Mouse (Mus musculus) ovary, postnatal 14 days (tissue): Measurements from ENCODE around the gene Trmt1.

Source experiments
- DNase-seq: peaks from one replicate; pipeline ENCODE4 v3.0.0; 2022; ENCODE audit warnings: low spot score

Gene Trmt1

DNA sequence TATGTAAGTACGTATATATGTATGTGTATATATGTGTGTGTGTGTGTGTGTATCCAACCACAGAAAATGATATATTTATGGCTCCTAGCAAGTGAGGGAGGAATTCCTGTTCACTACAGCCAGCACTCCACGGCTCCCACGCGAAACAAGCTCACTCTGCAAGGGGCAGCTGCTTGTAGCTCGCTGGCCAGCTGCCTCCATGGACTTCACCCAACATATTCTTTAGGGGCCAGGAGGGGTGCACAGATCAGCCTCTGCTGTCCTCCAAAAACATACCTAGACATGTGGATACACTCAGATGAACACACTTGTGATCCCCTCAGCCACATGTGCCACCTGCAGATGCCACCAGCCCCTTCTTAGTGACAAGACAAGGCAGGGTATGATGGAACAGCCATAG, 46.4 kb downstream of the Trmt1 start:
- DNase-seq, result no peak

DNA sequence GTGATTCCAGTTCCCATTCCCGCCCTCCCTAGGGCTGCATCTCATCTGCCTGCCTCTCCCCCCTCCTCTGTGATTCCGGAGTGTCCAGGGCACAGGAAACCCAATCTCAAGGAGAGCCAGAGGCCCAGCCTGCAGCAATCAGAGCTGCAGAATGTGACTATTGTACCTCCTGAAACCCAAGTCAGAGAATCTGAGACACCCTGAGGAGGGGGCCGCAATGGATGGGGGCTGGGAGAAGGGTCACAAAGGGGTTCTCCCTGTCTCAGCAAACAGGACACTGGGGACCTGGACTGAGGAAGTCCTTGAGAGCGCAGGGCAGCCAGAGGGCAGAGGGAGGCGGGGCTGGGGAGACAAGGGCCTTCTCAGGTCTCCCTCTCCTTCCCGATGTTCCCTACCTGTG, 46.9 kb downstream of the Trmt1 start:
- no peak for DNase-seq

DNA sequence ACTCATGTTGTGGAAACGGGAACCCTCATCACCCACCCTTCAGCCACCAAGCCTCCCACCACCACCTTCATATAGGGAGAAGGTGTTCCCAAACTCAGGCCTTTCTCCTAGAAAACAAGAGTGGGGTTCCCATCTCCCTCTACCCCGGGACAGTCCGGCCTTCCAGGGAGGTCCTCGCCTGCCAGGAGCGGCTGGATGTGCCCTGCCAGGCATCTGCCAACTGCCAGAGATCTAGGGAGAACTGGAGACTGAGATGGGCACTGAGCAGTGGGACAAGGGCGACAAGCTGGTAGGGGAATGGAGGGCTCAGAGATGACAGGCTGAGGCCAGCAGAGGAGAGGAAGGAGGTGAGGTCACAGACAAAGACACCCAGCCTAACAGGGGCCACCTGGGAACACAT, 47.9 kb downstream of the Trmt1 start:
- DNase-seq, result no peak

DNA sequence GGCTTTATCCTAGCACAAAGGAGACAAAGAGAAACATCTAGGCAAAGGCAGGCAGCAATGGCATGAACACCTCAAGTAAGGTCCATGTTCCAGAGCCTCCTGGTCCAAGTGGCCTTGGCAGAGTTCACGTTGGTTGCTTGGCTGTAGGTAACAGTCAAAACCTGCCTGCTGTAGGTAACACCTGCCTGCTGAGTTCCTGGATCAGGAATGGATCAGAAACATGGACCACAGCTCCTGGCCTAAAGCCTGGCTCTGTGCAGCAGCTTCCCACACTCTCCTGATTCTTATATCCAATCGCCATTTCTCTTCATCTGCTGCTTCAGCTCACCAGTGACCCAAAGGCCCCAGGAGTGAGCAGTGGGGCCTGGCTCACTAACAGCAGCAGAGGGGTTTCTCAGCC, 48.6 kb downstream of the Trmt1 start:
- no peak for DNase-seq

DNA sequence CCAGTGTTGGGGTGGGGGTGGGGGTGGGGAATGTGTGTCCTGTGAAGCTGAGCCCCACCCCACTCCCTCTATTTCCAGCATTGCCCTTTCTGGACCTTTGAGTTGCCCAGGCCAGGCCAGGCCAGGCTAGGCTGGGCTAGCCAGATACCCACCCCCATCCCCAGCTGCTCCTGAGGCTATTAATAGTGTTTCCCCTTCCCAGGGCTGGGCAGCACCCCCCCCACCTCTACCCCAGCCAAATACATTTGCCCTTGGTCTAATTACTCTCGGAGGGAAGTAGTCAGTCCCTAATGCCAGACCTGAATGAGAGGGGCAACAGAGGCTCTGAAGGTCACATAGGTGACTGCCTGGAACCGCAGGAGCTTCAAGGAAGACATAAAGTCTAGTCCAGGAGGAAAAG, 49.5 kb downstream of the Trmt1 start:
- DNase-seq, result no peak

DNA sequence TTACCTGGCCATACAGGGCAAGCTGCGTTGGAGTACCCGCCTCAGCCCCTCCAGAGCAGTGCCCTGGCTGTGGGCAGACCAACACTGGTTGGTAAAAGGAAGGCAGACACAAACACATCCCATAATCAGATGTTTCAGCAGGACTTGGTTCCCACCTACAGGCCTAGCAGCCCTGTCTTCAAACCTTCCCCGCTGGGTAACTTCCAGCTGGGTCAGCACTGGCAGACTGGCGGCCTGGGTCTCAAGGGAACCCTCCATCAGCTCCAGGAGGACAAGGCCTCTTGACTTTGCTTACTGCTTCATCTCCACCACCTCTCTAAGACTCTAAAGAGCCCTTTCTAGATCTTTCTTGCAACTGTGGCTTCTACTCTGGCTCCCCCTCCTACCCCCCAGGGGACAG, 50.4 kb downstream of the Trmt1 start:
- DNase-seq, result no peak

DNA sequence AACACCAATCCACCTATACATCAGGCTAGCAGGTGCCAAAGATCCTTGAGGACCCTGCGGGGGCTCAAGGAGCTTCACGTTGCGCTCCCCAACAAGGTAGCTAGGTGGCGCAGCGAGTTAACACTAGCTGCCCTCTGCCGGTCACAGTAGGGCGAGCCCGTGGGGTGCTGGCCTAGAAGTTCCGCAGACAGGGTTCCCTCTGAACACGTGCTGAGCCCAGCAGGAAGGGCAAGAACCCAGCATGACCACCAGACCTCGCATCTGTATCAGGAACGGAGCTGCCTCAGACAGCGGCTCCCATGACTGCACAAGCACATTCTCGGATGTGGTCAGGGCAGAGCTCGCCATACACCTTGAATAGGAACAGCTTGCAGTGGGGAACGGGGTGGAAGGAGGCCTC, 51.5 kb downstream of the Trmt1 start:
- DNase-seq, result no peak

DNA sequence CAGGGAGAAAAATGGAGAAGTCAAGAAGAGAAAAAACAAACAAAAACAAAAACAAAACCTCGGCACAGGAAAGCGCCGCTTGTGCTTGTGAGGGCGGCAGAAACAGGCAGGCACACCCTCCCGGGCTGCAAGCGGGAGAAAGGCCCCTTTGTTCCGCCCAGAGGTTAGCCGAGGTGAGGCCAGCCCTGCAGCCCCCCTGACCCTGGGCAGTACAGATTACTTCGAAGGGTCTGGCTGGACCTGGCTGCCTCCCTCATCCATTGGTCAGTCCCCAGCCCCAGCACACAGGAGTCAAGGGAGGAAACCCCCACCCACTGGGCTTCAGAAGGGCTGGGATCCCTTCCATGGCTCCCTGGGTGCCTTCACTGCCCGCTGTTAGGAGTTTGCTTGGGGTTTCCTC, 52.2 kb downstream of the Trmt1 start:
- no peak for DNase-seq

DNA sequence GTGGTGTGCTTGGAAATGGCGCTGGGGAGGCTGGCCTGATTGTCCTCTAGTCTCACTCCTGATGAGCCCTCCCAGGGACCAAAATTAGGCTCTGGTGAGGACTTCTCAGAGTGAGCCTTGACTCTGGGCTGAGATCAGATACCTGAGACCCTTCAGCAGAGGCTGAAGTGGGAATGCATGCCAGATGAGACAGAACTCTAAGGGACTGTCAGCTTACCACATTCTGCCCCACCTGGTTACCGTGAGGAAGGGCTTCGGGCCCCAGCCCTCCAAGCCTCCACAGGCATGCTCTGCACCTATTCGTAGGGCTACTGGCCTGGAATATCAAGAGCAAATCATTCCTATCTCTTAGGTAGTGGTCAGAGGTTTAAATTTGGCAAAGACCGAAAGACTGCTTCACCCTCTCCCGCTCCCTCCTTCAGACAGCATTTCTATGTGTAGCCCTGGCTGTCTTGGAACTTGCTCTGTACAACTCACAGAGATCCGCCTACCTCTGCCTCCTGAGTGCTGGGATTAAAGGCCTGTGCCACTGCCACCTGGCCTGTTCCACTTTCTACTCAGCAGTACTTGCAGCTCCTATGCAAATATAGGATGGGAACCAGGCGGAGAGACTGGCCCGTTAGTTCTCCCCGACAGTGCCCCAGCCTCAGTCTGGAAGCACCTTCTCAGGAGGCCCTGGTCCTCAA, 52.8 kb downstream of the Trmt1 start:
- no peak for DNase-seq

DNA sequence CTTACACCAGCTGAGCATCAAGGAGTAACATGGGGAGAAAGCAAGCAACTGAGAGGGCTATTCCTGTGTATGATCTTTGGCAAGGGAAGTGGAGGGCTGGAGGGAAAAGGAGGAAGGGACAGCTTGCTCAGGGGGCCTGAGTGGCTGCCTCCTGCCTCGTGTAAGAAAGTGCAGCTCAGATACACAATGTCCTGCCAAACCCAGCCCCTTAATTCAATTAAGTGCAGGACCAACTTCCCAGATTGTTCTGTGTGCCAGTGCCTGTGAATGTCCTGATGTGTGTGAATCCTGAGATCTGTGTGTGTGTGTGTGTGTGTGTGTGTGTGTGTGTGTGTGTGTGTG, 53.3 kb downstream of the Trmt1 start:
- no peak for DNase-seq

DNA sequence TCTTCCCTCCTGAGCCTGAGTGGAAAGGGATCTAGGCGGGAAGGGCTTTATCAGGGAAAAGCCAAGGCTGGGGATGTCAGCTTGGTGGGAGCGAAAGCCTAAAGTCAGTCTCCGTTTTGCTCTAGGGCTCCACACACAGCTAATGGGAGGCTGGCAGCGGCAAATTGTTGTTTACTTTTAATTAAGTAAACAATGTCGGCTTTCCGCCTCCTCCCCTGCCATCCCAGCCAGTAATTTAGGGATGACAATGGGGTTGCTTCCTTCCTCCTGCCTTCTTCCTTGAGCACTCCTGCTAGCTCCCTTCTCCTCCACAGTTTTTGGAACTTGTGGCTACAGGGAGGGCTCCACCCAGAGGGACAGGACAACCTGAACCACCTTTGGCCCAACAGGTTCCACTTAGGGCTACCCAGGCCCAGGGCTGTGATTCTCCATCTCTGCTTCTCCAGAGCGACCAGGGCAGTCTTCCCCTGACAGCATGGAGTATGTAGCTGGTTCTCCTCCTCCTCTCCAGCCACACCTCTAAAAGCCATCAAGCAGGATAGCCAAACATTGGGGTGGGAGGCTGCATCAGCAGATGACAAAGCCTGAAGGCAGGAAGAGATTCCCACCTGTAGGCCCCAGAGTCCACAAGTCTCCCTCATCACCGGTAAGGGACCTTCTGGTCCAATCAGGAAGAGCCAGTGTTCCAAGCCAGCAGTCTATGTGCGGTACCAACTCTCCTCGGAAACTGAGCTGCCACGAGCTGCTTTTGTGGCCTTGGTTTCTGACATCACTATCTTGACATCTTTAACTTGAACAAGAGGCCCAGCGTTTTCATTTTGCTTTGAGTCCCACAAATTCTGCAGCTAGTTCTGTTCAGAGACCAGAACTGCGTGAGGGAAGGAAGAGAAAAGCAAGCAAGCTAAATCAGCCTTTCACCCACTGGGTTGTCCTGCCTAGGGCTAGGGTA, 55.1 kb downstream of the Trmt1 start:
- no peak for DNase-seq

DNA sequence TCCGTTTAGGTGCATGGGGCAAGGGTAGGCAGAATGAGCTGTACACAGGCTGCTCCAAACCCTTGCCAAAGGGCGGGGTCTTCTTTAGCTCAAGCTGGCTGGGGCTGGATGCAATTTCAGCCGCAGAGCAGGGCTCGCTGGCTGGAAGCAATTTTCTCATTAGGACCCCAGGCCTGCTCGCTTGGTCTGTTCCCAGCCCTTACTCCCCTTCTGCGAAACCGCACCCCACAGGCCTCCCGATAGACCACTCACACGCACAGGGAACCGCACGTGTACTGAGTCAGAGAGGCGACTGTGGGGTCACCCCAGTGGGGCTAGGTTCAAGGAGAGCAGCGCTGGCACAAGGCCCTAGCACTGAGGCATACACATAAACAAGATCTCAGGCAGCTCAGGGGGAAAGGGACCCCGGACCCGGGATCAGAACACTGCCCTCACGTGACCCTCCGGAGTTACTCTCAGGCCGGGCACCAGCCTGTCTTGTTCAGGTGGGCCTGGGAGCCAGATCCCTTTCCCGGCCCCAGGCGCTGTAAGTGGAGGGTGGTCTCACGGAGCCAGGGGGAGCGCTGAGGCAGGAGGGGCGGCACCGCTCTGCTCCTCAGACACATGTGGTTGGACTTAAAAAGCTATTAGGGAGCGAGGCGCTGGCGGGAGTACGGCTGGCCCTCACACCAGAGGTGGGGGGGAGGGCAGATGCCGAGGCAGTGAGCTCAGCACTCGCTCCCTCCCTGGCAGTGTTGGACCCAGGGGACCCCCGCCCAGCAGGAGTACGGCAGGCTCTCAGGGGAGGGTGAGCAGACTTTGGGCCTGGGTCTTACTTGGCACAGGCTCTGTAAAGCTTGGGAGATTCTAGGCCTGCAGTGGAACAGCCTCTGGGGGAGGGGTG, 56.3 kb downstream of the Trmt1 start:
- DNase-seq, result no peak

DNA sequence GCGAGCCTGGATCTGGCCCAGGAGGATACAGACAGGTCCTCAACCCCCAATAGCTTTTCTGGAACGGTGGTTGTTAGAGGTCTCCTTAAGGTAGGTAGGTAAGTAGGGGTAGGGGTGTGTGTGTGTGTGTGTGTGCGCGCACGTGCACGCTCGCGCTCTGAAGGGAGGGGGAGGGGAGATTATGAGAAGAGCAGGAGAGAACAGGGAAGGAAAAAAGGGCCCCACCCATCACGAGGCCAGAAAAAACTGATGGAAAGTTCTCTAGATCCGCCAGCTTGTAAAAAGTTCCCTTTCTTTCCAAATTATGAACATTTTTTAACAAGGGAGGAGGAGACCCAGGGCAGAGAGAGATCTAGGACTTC, 56.9 kb downstream of the Trmt1 start:
- DNase-seq, result no peak

DNA sequence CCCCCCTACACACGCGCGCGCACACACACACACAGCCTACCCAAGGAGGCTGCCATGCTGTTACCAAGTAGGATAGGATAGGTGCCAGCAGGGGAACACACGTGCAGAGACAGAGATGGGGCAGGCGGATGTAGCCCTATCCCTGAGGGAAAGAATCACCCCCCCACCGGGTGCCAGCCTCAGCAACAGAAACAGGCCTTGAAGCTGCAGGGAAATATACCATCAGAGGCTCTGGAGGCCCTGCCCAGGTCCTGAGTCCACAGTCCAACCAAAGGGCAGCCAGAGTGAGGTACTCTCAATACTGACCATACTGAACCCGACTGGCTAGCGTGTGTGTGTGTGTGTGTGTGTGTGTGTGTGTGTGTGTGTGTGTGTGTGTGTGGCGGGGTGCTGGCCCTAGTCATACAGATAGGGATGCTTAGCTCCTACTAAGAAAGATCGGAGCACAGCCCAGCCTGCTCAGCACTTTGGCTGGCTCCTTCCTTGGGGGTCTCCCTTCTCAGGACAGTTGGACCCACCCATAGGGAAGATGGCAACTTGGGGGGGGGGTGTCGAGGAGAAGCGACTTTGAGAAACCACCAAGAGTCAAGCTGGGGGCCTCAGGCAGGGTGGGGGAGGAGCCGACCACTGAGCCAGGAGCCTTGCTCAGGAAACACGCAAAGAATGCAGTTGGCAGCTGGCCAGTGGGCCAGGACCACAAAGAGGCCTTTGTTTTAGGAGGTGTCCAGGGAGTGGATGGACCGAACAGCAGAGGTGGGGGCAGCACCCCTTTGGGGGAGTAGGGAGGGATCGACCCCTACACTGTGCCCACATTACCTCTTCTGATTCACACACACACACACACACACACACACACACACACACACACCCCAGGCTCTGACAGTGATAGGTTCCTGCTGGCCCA, 57.7 kb downstream of the Trmt1 start:
- no peak for DNase-seq

DNA sequence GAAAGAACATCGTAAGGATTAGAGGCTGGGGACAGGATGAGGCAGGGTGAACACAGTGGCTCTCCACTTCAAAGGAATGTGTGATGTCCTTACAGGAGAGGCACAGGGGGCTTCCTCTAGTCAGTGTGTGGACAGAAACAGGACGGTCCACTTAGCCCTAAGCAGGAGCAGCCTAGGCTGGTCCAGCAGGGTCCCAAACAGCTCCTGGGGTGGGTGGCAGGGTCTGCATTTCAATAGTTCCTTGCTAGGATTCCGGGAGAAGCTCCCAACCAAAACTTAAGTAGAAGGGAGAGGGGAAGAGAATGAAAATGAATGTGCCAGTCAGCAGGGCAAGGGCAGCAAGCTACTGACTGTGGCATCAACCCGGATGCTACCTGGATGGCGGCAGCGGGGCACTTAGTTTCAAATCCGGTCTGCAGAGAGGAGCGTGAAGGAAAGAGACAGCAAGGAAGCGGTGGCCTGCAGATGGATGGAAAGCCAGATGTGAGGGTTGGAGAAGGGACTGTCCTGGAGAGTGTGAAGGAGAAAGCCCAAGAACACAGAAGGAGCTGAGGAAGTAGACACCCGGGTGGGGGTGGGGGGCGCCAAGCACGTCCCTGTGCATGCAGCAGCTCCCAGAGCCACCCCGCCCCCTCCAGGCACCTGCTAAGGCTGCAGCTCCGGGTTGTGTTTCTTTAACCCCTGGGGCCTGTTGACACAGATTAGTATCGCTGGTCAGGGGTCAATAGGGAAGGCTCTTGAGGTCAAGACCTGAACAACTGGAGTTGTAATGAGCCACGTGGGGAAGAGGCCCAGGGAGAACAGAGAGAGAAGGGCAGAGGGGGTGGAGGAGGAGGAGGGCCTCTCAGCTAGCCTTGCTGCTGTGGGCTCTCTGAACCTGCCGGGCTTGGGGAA, 59.2 kb downstream of the Trmt1 start:
- DNase-seq, result no peak
